Mouse (Mus musculus) heart, embryonic 15.5 days (tissue): ENCODE measurements around the gene Ipo8. TPM values are rescaled to one million over a fixed set of nuclear protein-coding genes. Genes with fewer than 3 reads are reported as not detected.

ENCODE experiments used
- ATAC-seq: fragments of 200-750 bp; cut with Nextera tagmentation; replicated peaks from 2 replicates; pipeline ENCODE4 v1.8.0; 2017; ENCODE audit warnings: low read depth, moderate TSS enrichment; ENCODE audit not compliant: insufficient number of reproducible peaks, insufficient read depth, low FRiP score
- H3K27ac ChIP-seq: fragments of 300-500 bp; sonication (generic); 2 replicates; pipeline ENCODE4 v1.5.1; 2015; ENCODE audit warnings: mild to moderate bottlenecking, inconsistent platforms
- H3K27me3 ChIP-seq: fragments of 300-500 bp; sonication (generic); 2 replicates; pipeline ENCODE4 v1.6.1; 2015; ENCODE audit warnings: inconsistent platforms
- H3K36me3 ChIP-seq: fragments of 300-500 bp; sonication (generic); 2 replicates; pipeline ENCODE4 v1.6.1; 2015; ENCODE audit warnings: mild to moderate bottlenecking, inconsistent platforms
- H3K4me1 ChIP-seq: fragments of 300-500 bp; sonication (generic); replicated peaks from 2 replicates; pipeline ENCODE4 v1.6.1; 2015; ENCODE audit warnings: inconsistent platforms
- H3K4me2 ChIP-seq: fragments of 300-500 bp; sonication (generic); 2 replicates; pipeline ENCODE4 v1.6.1; 2015; ENCODE audit warnings: inconsistent platforms, mild to moderate bottlenecking, moderate library complexity
- H3K4me3 ChIP-seq: fragments of 300-500 bp; sonication (generic); 2 replicates; pipeline ENCODE4 v1.5.1; 2015; ENCODE audit warnings: mild to moderate bottlenecking, inconsistent platforms
- H3K9ac ChIP-seq: fragments of 300-500 bp; sonication (generic); 2 replicates; pipeline ENCODE4 v1.6.1; 2015; ENCODE audit warnings: mild to moderate bottlenecking, inconsistent platforms
- H3K9me3 ChIP-seq: fragments of 300-500 bp; sonication (generic); replicated peaks from 2 replicates; pipeline ENCODE4 v1.6.1; 2016; ENCODE audit warnings: inconsistent platforms
- WGBS: fragments of 180-500 bp; shearing (Covaris S2); methylation state at CpG from one replicate; pipeline ENCODE4 v1.1.7; 2015; ENCODE audit warnings: mixed read lengths; 5-methylcytosine and 5-hydroxymethylcytosine counted together
- polyA plus RNA-seq: library from polyadenylated mRNA; unstranded; fragments of >200 nt; fragmentation: Nextera tagmentation; extraction: Ambion mirVana; gene quantifications from 2 replicates; pipeline ENCODE4 v1.2.1, GENCODE M21; 2015

Ipo8 gene
- polyA plus RNA-seq, 1 experiment from 2014 or later: 17.1 TPM

DNA sequence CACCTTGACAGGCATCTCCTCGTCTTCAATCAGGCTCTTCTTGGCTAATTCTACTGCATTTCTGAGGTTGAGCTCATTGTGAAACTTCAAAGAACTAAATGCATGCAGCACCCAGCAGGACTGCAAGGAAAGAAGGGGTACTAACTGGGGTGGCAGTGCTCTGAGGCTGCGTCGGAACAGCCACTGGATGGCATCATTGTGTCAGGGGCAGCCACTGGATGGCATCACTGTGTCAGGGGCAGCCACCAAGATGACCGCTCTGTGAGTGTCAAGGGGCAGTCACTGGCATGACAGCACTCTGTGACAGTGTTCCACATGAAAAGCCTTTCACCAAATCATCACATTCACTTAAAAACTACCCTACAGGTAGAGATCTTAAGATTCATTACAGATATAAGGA is 31.5 kb downstream of the Ipo8 start:
- no peaks in the 10 kb centered on the region for H3K27me3 ChIP-seq
- no peak for ATAC-seq
- no peak overlapping the region for H3K27ac ChIP-seq
- no peak overlapping the region for H3K9ac ChIP-seq
- no peaks in the 10 kb centered on the region for H3K9me3 ChIP-seq
- H3K4me1 ChIP-seq: no peaks in the 10 kb centered on the region
- H3K4me3 ChIP-seq: no peak overlapping the region
- WGBS: 81% methylated on average over 4 of the region's 4 CpGs
- peaks cover 49% of the 10 kb centered on the region for H3K36me3 ChIP-seq
- H3K4me2 ChIP-seq: no peak overlapping the region

GRCm38 (mm10) chr6:148795145-148795544 is 36.1 kb downstream of the Ipo8 start:
- Histone ChIP-seq H3K9ac (no peak overlapping the region), H3K4me3 (no peak overlapping the region), H3K9me3 (no peaks in the 10 kb centered on the region), H3K4me1 (no peaks in the 10 kb centered on the region), H3K27ac (no peak overlapping the region), H3K4me2 (no peak overlapping the region), H3K36me3 (peaks cover 31% of the 10 kb centered on the region), H3K27me3 (no peaks in the 10 kb centered on the region)
- 74% methylated on average over 2 of the region's 2 CpGs for WGBS
- no peak for ATAC-seq

GRCm38 (mm10) chr6:148789010-148789673 is 42.1 kb downstream of the Ipo8 start:
- H3K27me3 ChIP-seq: no peaks in the 10 kb centered on the region
- peak; percentile 62 for ATAC-seq
- peak overlapping the region; percentile 47; the same call in 1 of the 2 replicates for H3K27ac ChIP-seq
- H3K9me3 ChIP-seq: no peaks in the 10 kb centered on the region
- peaks cover 31% of the 10 kb centered on the region for H3K36me3 ChIP-seq
- WGBS: 53% methylated on average over 9 of the region's 9 CpGs
- no peak overlapping the region for H3K4me3 ChIP-seq
- no peak overlapping the region for H3K4me2 ChIP-seq
- H3K9ac ChIP-seq: no peak overlapping the region
- H3K4me1 ChIP-seq: peaks cover 5% of the 10 kb centered on the region; the same call in 1 of the 2 replicates

DNA sequence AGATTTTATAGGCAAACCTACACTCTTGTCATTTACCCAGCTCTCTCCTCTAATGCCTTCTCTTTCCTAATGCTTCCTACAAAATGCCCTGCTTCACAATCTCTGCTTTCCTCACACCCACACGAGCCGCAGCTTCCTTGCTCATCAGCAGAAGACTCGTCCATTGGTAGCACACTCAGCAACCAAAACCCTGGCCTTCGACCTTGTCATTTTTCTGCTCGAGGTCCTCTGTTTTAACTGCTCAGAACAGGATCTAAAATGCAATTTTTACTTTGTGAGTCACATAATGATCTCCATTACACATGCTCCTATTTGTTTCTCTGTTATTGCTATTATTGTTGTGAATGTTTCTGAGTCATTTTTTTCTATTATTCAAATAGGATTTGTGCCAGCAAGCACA is 45.1 kb downstream of the Ipo8 start:
- peaks cover 5% of the 10 kb centered on the region; the same call in 1 of the 2 replicates for H3K4me1 ChIP-seq
- H3K4me3 ChIP-seq: no peak overlapping the region
- ATAC-seq: no peak
- no peaks in the 10 kb centered on the region for H3K27me3 ChIP-seq
- peaks cover 53% of the 10 kb centered on the region for H3K36me3 ChIP-seq
- 82% methylated on average over 5 of the region's 5 CpGs for WGBS
- no peak overlapping the region for H3K4me2 ChIP-seq
- no peak overlapping the region for H3K9ac ChIP-seq
- H3K9me3 ChIP-seq: no peaks in the 10 kb centered on the region
- H3K27ac ChIP-seq: no peak overlapping the region

- no peaks in the 10 kb centered on the region for H3K4me1 ChIP-seq
- H3K36me3 ChIP-seq: peaks cover 60% of the 10 kb centered on the region
- H3K4me2 ChIP-seq: no peak overlapping the region
- no peak overlapping the region for H3K27ac ChIP-seq
- H3K27me3 ChIP-seq: no peaks in the 10 kb centered on the region
- no peak overlapping the region for H3K9ac ChIP-seq
- no peaks in the 10 kb centered on the region for H3K9me3 ChIP-seq
- no peak overlapping the region for H3K4me3 ChIP-seq
- WGBS: 91% methylated on average over 9 of the region's 9 CpGs
- no peak for ATAC-seq
Observed at GRCm38 (mm10) chr6:148784418-148784817, 46.8 kb downstream of the Ipo8 start.

DNA sequence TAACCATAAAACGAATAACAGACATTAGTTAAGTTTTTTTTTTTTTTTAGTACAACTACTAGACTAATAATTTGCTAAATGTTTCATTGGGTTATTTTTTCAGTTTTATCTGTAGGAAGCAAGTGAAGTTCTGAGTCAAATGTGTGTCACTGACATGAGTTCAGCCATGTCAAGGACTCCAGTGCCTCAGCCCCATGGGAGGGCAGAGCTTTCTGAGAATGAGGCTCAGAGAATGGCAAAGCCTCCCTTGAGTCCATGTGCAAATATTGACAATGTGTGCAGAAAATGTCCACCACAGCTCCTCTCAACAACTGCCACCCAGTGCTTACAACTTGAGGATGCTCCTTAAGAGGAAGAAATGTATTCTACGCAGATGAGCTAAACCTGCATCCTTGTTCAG is 55.0 kb downstream of the Ipo8 start:
- Histone ChIP-seq H3K4me1 (no peaks in the 10 kb centered on the region), H3K27ac (no peak overlapping the region), H3K9ac (no peak overlapping the region), H3K27me3 (no peaks in the 10 kb centered on the region), H3K4me2 (no peak overlapping the region), H3K36me3 (peaks cover 49% of the 10 kb centered on the region), H3K9me3 (no peaks in the 10 kb centered on the region), H3K4me3 (no peak overlapping the region)
- 92% methylated on average over 2 of the region's 2 CpGs for WGBS
- ATAC-seq: no peak

DNA sequence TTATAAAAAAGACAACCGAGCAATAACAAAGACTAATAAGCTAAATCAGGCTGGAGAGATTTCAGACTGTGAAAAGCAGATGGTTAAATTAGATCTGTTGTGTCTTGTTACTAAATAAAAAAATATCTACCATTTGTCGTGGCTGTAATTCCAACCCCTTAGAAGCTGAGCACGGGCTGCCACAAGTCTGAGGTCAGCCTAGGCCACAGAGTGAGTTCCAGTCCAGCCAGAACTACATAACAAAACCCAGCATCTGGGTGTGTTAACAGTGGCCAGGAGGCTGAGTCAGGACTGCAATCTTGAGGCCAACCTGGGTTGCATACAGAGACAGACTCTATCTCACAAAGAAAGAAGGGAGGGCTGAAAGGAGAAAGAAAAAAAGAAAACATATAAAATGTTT is 59.8 kb downstream of the Ipo8 start:
- Histone ChIP-seq H3K9ac (no peak overlapping the region), H3K27ac (no peak overlapping the region), H3K4me2 (no peak overlapping the region), H3K27me3 (no peaks in the 10 kb centered on the region), H3K36me3 (peaks cover 32% of the 10 kb centered on the region), H3K9me3 (no peaks in the 10 kb centered on the region), H3K4me3 (no peak overlapping the region), H3K4me1 (no peaks in the 10 kb centered on the region)
- 78% methylated on average over 3 of the region's 3 CpGs for whole genome bisulfite sequencing
- ATAC-seq: no peak

DNA sequence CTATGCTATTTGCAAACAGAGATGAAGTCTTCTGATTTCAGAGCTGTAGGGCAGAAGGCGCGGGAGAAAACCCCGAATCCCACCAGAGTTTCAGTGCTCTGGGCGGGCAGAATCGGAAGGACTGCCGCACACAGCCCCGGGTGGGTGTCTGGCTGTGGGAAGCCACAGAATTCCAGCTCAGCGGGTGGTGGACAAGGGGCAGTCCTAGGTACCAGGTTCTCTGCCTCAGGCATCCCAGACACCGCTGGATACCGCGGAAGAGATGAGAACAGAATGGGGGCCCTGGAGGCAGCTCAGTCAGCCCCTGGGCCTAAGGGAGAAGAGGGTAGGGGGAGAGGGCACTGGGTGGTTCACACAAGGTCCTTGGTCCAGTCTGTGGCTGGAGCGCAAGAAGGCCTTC is 62.8 kb downstream of the Ipo8 start:
- no peak overlapping the region for H3K4me2 ChIP-seq
- no peak overlapping the region for H3K9ac ChIP-seq
- no peaks in the 10 kb centered on the region for H3K9me3 ChIP-seq
- H3K27ac ChIP-seq: no peak overlapping the region
- no peak for ATAC-seq
- no peaks in the 10 kb centered on the region for H3K27me3 ChIP-seq
- peaks cover 7% of the 10 kb centered on the region; the same call in 1 of the 2 replicates for H3K36me3 ChIP-seq
- no peak overlapping the region for H3K4me3 ChIP-seq
- H3K4me1 ChIP-seq: no peaks in the 10 kb centered on the region
- 82% methylated on average over 12 of the region's 12 CpGs for WGBS

DNA sequence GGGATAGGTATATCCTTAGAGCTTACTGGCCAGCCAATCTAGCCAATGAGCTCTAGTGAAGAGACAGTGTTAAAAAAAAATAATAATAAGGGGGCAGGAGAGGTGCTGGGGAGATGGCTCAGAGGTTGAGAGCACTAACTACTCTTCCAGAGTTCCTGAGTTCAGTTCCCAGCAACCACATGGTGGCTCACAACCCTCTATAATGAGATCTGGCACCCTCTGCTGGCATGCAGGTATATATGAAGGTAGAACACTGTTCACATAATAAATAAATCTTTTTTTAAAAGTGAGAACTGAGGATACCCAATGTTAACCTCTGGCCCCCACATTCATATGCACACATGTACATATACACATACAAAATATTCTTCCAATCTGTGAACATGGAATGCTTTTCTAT is 64.0 kb downstream of the Ipo8 start:
- H3K9ac ChIP-seq: no peak overlapping the region
- no peak overlapping the region for H3K27ac ChIP-seq
- no peak for ATAC-seq

GRCm38 (mm10) chr6:148761967-148762712 is 69.1 kb downstream of the Ipo8 start:
- H3K36me3 ChIP-seq: no peaks in the 10 kb centered on the region
- no peak overlapping the region for H3K4me2 ChIP-seq
- no peaks in the 10 kb centered on the region for H3K9me3 ChIP-seq
- ATAC-seq: no peak
- no peak overlapping the region for H3K27ac ChIP-seq
- 84% methylated on average over 3 of the region's 3 CpGs for WGBS
- no peak overlapping the region for H3K4me3 ChIP-seq
- no peaks in the 10 kb centered on the region for H3K27me3 ChIP-seq
- no peaks in the 10 kb centered on the region for H3K4me1 ChIP-seq
- H3K9ac ChIP-seq: no peak overlapping the region

More for the DNA sequence above, 64.0 kb downstream of the Ipo8 start:
- H3K27me3 ChIP-seq: no peaks in the 10 kb centered on the region
- no peak overlapping the region for H3K4me2 ChIP-seq
- H3K4me3 ChIP-seq: no peak overlapping the region
- H3K36me3 ChIP-seq: peaks cover 6% of the 10 kb centered on the region; the same call in 1 of the 2 replicates
- H3K9me3 ChIP-seq: no peaks in the 10 kb centered on the region
- H3K4me1 ChIP-seq: no peaks in the 10 kb centered on the region

- H3K27ac ChIP-seq: no peak overlapping the region
- no peak for ATAC-seq
- H3K4me2 ChIP-seq: no peak overlapping the region
- H3K9me3 ChIP-seq: no peaks in the 10 kb centered on the region
- 63% methylated on average over 4 of the region's 4 CpGs for WGBS
- no peaks in the 10 kb centered on the region for H3K27me3 ChIP-seq
- no peak overlapping the region for H3K9ac ChIP-seq
- H3K4me1 ChIP-seq: no peaks in the 10 kb centered on the region
- H3K4me3 ChIP-seq: no peak overlapping the region
- no peaks in the 10 kb centered on the region for H3K36me3 ChIP-seq
Observed at GRCm38 (mm10) chr6:148761475-148761874, 69.8 kb downstream of the Ipo8 start.

- Histone ChIP-seq H3K4me2 (no peak overlapping the region), H3K27me3 (no peaks in the 10 kb centered on the region), H3K9ac (no peak overlapping the region), H3K36me3 (no peaks in the 10 kb centered on the region), H3K4me1 (no peaks in the 10 kb centered on the region), H3K4me3 (no peak overlapping the region), H3K9me3 (no peaks in the 10 kb centered on the region), H3K27ac (no peak overlapping the region)
- WGBS: 91% methylated on average over 1 of the region's 1 CpGs
- ATAC-seq: no peak
Observed at GRCm38 (mm10) chr6:148756535-148756934, 74.7 kb downstream of the Ipo8 start.
